ENCODE assay signal across 8 mouse cellular contexts in the genomic region with DNA sequence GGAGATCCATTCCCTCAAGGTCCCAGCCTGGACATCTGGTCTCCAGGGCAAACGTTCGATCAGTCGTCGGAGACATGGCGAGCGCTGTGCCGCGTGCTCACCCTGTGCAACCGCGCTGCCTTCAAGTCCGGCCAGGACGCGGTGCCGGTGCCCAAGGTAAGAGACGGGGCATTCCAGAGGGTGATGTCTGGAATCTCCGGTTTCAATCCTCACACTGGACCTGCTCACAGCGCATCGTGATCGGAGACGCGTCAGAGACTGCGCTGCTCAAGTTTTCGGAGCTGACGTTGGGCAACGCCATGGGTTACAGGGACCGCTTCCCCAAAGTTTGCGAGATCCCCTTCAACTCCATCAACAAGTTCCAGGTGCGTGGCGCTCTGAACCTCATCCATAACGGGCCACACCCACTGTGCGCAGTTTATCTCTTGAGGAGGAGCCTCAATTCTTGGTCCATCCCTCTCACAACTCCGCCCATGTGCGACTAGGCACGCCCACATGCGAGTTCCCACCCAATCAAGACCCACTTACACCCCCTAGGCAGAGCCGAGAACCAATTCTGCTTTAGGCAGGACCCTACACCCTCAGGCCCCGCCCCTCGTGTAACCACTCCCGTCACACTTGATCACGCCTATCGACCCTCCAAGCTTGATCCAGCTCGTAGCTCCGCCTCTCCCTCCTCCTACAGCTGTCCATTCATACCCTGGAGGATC. TPM values are rescaled to one million over a fixed set of nuclear protein-coding genes. Genes with fewer than 3 reads are reported as not detected.
DNase-seq lines count a peak whose midpoint lies in the region; ATAC-seq and TF ChIP-seq lines count a peak whose summit lies in the region.

No protein-coding gene starts in this region.

- peak overlapping the region; percentile 29 for H3K4me3 ChIP-seq in forebrain, embryonic 11.5 days (ENCODE audit: low read depth, low read length)
- H3K4me3 ChIP-seq in lung, adult 2 months (replicated peaks; ENCODE audit: extremely low read depth, low read depth, low read length), result no peak overlapping the region
- H3K4me3 ChIP-seq in neural tube, embryonic 15.5 days (replicated peaks), result peak overlapping the region; percentile 40

- peaks cover 3% of the 10 kb centered on the region; the same call in 1 of the 2 replicates for H3K4me1 ChIP-seq in forebrain, embryonic 11.5 days (replicated peaks; ENCODE audit: control insufficient read depth, insufficient read depth, low read length)
- H3K4me1 ChIP-seq in lung, adult 2 months (ENCODE audit: control insufficient read depth, insufficient read depth, low read length), result 0 out of 2 replicates have a peak, but pooled peaks cover 2% of the 10 kb centered on the region
- H3K4me1 ChIP-seq in neural tube, embryonic 15.5 days, result peaks cover 12% of the 10 kb centered on the region

- H3K36me3 ChIP-seq in forebrain, embryonic 11.5 days (ENCODE audit: control insufficient read depth, insufficient read depth, low read length), result no peaks in the 10 kb centered on the region
- H3K36me3 ChIP-seq in neural tube, embryonic 15.5 days, result no peaks in the 10 kb centered on the region

- DNase-seq in B cell, adult 2 months, result peak; percentile 88 to 89
- DNase-seq in adrenal gland, postnatal 14 days, result peak; percentile 91
- DNase-seq in forebrain, embryonic 11.5 days (ENCODE audit: low spot score), result peak; percentile 92
- DNase-seq in heart, postnatal 36 days, result peak; percentile 25 to 30
- peak; percentile 32 to 33 for DNase-seq in layer of hippocampus, adult 18-20 months (ENCODE audit: low spot score in 2 of 2)
- peak; percentile 35 for DNase-seq in lung, adult 2 months
- DNase-seq in thymus, adult 18-20 months, result peak; percentile 35 to 56

- 1% methylated on average over 43 of the region's 43 CpGs for WGBS in forebrain, embryonic 11.5 days
- WGBS in lung, adult 2 months, result 5% methylated on average over 43 of the region's 43 CpGs
- WGBS in neural tube, embryonic 15.5 days, result 2% methylated on average over 43 of the region's 43 CpGs

- intact Hi-C loops in heart, postnatal 36 days (cut with DNase I), result no loop called here

- ATAC-seq in forebrain, embryonic 11.5 days (replicated peaks; ENCODE audit: low FRiP score), result peak; percentile 97
- peak; percentile 95 for ATAC-seq in neural tube, embryonic 15.5 days (ENCODE audit: low FRiP score)

- H3K4me2 ChIP-seq in forebrain, embryonic 11.5 days (ENCODE audit: low read depth, low read length, severe bottlenecking), result peak overlapping the region; percentile 63
- peak overlapping the region; percentile 67 for H3K4me2 ChIP-seq in neural tube, embryonic 15.5 days

- no peaks in the 10 kb centered on the region for H3K9me3 ChIP-seq in forebrain, embryonic 11.5 days (ENCODE audit: control insufficient read depth, low read length)
- H3K9me3 ChIP-seq in neural tube, embryonic 15.5 days (replicated peaks), result no peaks in the 10 kb centered on the region

- no peak for TF ChIP-seq CTCF in lung, adult 2 months (IDR thresholded peaks at IDR 0.05; ENCODE audit: insufficient read depth, low read length)

- TF ChIP-seq POLR2A in lung, adult 2 months (IDR thresholded peaks at IDR 0.05; ENCODE audit: borderline replicate concordance, extremely low read depth, low read depth, low read length), result no peak

- H3K27ac ChIP-seq in forebrain, embryonic 11.5 days (ENCODE audit: low read depth, low read length), result no peak overlapping the region
- no peak overlapping the region for H3K27ac ChIP-seq in neural tube, embryonic 15.5 days (replicated peaks)

- H3K9ac ChIP-seq in forebrain, embryonic 11.5 days (ENCODE audit: low read length), result peak overlapping the region; percentile 12
- peak overlapping the region; percentile 40; the same call in 1 of the 2 replicates for H3K9ac ChIP-seq in neural tube, embryonic 15.5 days (replicated peaks)

- H3K27me3 ChIP-seq in forebrain, embryonic 11.5 days (ENCODE audit: control insufficient read depth, insufficient read depth, low read length), result peaks cover 4% of the 10 kb centered on the region
- peaks cover 43% of the 10 kb centered on the region for H3K27me3 ChIP-seq in neural tube, embryonic 15.5 days (replicated peaks)

RNA-seq across cellular contexts. Expression of gene Atp4a, which starts 5.2 kb away (rescaled TPM):
- 3.0 TPM in 2 replicates for total RNA-seq in adrenal gland, postnatal 14 days (2021)
- polyA plus RNA-seq in forebrain, embryonic 11.5 days (2014; fragmentation: Nextera tagmentation; extraction: Ambion mirVana), result 0.72 and 1.7 TPM in 2 replicates
- total RNA-seq in heart, postnatal 36 days (2021), result under 1 TPM in 1 of 2 experiments, not detected in 1; 0.14 TPM
- under 1 TPM; 0.22 to 0.36 TPM for total RNA-seq in layer of hippocampus, adult 18-20 months (2021)
- polyA plus RNA-seq in lung, adult 2 months (2012; rRNA removed), result not detected in 2 replicates
- 2.8 and 3.2 TPM in 2 replicates for polyA plus RNA-seq in neural tube, embryonic 15.5 days (2015; fragmentation: Nextera tagmentation; extraction: Ambion mirVana)

RNA-seq across cellular contexts. Expression of gene Tmem147, which starts 12.2 kb away (rescaled TPM):
- total RNA-seq in adrenal gland, postnatal 14 days (2021), result 215 and 242 TPM in 2 replicates
- polyA plus RNA-seq in forebrain, embryonic 11.5 days (2014; fragmentation: Nextera tagmentation; extraction: Ambion mirVana), result 133 and 153 TPM in 2 replicates
- 100 to 1,000 TPM; 236 to 272 TPM for total RNA-seq in heart, postnatal 36 days (2021)
- 100 to 1,000 TPM; 109 TPM for total RNA-seq in layer of hippocampus, adult 18-20 months (2021)
- 122 and 154 TPM in 2 replicates for polyA plus RNA-seq in lung, adult 2 months (2012; rRNA removed)
- 284 and 304 TPM in 2 replicates for polyA plus RNA-seq in neural tube, embryonic 15.5 days (2015; fragmentation: Nextera tagmentation; extraction: Ambion mirVana)

RNA-seq across cellular contexts. Expression of gene 2200002J24Rik, which starts 18.4 kb away (rescaled TPM):
- total RNA-seq in adrenal gland, postnatal 14 days (2021), result 1.4 and 3.4 TPM in 2 replicates
- not detected in 2 replicates for polyA plus RNA-seq in forebrain, embryonic 11.5 days (2014; fragmentation: Nextera tagmentation; extraction: Ambion mirVana)
- total RNA-seq in heart, postnatal 36 days (2021), result not detected
- total RNA-seq in layer of hippocampus, adult 18-20 months (2021), result not detected
- not detected in 2 replicates for polyA plus RNA-seq in lung, adult 2 months (2012; rRNA removed)
- polyA plus RNA-seq in neural tube, embryonic 15.5 days (2015; fragmentation: Nextera tagmentation; extraction: Ambion mirVana), result 0.34 TPM in 1 of 2 replicates, not detected in the other

RNA-seq across cellular contexts. Expression of gene Gapdhs, which starts 26.3 kb away (rescaled TPM):
- total RNA-seq in adrenal gland, postnatal 14 days (2021), result not detected in 2 replicates
- 0.33 and 1.5 TPM in 2 replicates for polyA plus RNA-seq in forebrain, embryonic 11.5 days (2014; fragmentation: Nextera tagmentation; extraction: Ambion mirVana)
- not detected for total RNA-seq in heart, postnatal 36 days (2021)
- total RNA-seq in layer of hippocampus, adult 18-20 months (2021), result not detected
- polyA plus RNA-seq in lung, adult 2 months (2012; rRNA removed), result 0.27 and 0.40 TPM in 2 replicates
- 0.73 and 1.0 TPM in 2 replicates for polyA plus RNA-seq in neural tube, embryonic 15.5 days (2015; fragmentation: Nextera tagmentation; extraction: Ambion mirVana)

RNA-seq across cellular contexts. Expression of gene Sbsn, which starts 34.1 kb away (rescaled TPM):
- total RNA-seq in adrenal gland, postnatal 14 days (2021), result 76.3 and 82.7 TPM in 2 replicates
- 0.27 and 1.8 TPM in 2 replicates for polyA plus RNA-seq in forebrain, embryonic 11.5 days (2014; fragmentation: Nextera tagmentation; extraction: Ambion mirVana)
- 1 to 10 TPM; 1.7 to 2.9 TPM for total RNA-seq in heart, postnatal 36 days (2021)
- 10 to 100 TPM in 1 of 2 experiments, 1 to 10 TPM in 1; 6.9 to 10.1 TPM for total RNA-seq in layer of hippocampus, adult 18-20 months (2021)
- 3.8 and 60.4 TPM in 2 replicates for polyA plus RNA-seq in lung, adult 2 months (2012; rRNA removed)
- polyA plus RNA-seq in neural tube, embryonic 15.5 days (2015; fragmentation: Nextera tagmentation; extraction: Ambion mirVana), result 1.6 and 2.0 TPM in 2 replicates

Comparison
In these comparisons a context has a peak if more than half of its experiments do, and no peak if none do; other contexts are left out.
1. DNase-seq: peak in every context shown above with its lines; median percentile 92 in forebrain, embryonic 11.5 days; 91 in adrenal gland, postnatal 14 days; 88 in B cell, adult 2 months; 46 in thymus, adult 18-20 months; 35 in lung, adult 2 months; 32 in layer of hippocampus, adult 18-20 months; 28 in heart, postnatal 36 days.